Mouse (Mus musculus) frontal cortex, postnatal 14 days (tissue): ENCODE results near the gene Dbn1.

Source experiments
- DNase-seq, 2 experiments: peaks; one replicate each; pipeline ENCODE4 v3.0.0; 2022; ENCODE audit warnings: low spot score in 2 of 2

Dbn1 gene

DNA sequence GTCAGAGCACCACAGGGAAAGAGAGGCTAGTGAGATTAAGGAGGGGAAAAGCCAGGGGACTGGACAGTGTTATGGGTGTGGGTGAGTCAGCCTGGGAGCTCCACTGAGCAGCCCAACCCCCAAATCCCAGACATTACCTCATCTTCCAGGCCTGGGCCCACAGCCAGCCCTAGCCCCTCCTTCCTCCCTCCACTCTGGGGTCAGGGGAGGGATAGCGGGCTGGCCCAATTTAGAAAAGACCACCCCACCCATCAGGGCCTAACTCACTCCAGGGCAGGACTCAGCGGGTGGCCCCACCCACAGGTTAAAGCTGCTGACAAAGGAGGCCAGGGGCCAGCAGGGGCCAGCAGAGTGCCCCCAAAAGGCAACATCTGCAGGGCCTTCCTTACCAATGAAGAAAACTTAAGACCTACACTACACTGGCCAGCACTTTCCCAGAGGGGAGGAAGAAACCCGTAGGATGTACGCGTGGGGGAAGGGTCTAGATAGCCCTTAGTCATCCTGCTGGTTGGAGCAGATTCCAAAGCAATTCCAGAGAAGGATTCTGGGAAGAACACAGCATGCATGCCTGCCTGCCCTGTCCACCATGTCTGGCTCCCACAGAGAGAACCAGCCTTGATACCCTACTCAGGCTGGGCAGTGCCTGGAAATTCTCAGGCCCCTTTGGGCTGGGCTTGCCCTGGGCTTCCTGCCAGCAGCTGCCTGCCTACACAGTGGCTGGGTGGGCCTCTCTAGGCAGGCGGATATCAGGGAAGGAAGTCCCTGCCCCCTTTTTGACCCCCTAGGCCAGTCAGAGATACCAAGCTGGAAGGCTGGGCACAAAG is 23.0 kb upstream of the Dbn1 start:
- DNase-seq: no peak

GRCm38 (mm10) chr13:55510332-55510667 is 22.4 kb upstream of the Dbn1 start:
- DNase-seq: no peak

- DNase-seq: no peak
These were observed 20.6 kb upstream of the Dbn1 start for GRCm38 (mm10) chr13:55508531-55508930.

- no peak for DNase-seq
These were observed 20.0 kb upstream of the Dbn1 start for GRCm38 (mm10) chr13:55507877-55508276.

DNA sequence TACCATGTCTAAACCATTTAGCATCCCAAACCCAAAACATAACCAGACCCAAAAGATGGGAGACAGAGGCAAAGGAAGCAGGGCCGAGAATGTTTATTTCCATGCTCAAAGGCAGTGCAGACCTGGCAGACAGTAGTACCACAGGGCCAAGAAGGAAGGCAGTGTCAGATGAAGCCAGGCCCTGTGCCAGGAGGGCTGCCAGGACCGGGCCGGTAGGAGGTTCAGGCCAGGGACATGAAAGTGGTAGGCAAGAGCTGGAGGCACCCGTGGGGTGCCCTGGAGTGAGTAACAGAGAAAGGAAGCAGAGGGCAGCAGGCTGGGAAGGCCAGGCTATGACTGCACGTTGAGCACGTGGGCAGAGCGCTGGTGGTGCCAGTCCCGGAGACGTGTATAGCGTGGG is 18.8 kb upstream of the Dbn1 start:
- no peak for DNase-seq

GRCm38 (mm10) chr13:55505810-55506209 is 17.9 kb upstream of the Dbn1 start:
- DNase-seq: no peak

DNA sequence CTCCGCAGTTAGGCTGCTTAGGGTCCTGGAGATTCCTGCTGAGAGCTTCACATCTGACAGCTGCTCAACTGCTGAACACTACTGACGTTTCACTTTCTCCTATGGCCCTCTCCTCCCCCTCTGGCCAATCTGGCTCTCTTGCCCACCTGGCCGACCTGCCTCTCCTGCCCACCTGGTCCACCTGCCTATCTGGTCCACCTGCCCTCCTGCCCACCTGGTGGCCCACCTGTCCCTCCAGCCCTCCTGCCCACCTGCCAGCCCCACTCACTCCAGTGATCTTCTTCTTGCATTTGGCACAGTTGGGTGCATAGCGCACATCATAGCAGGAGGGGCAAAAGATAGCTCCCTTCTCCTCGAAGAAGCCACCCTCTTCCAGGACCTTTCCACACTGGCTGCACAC is 16.5 kb upstream of the Dbn1 start:
- no peak for DNase-seq

DNA sequence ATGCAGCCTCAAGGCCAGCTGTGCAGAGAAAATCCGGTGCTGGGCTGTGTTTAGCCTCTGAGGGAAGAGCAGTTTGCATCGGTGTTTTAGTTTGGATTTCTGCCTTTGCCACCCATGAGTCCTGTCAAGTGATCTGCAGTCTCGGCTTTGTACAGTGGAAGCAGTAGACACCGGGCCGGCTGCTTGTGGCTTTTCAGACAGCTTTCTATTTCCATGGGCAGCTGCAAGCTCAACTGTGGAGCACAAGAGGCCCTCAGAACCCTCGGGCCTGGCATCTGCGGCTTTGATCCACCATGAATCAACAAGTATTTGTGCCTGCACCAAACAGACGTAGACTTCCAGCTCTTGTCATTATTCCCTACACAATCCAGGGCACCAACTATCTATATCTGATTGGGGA is 14.5 kb upstream of the Dbn1 start:
- no peak for DNase-seq

GRCm38 (mm10) chr13:55500575-55500974 is 12.7 kb upstream of the Dbn1 start:
- no peak for DNase-seq

- DNase-seq: no peak
These were observed 11.0 kb upstream of the Dbn1 start for GRCm38 (mm10) chr13:55498906-55499305.

DNA sequence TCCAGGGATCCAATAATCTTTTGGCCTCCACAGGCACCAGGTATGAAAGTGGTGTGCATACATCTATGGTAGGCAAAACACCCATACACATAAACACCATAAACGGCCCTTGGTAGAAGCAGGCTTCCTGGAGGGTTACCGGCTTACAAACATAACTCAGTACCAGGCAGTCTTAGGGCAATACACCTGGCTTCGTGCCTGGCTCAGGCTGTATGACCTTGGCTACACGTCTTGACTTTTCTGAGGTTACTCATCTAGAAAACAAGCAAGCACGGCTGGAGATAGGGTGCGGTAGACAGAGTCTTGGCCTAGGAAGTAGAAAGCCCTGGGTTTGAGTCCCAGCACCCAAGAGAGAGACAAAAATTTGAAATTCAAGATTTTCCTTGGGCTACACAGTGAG is 8.8 kb upstream of the Dbn1 start:
- no peak for DNase-seq

DNA sequence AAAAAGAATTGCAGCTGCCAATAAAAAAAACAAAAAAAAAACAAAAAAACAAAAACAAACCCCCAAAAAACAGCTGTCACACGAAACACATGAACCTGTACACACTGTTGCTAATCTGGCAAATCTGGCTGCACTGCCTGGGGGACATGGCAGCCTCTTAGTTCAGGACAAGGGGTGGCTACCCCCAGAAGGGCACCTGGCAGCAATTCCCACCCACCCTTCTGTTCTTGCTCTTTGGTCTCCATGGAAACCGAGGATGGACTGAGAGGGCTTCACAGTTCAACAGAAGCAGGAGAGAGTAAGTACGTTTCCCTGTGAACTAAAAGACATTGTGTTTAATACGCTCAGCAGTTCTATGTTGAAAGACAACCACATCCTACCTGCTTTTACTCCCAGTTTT is 7.8 kb upstream of the Dbn1 start:
- DNase-seq: no peak

DNA sequence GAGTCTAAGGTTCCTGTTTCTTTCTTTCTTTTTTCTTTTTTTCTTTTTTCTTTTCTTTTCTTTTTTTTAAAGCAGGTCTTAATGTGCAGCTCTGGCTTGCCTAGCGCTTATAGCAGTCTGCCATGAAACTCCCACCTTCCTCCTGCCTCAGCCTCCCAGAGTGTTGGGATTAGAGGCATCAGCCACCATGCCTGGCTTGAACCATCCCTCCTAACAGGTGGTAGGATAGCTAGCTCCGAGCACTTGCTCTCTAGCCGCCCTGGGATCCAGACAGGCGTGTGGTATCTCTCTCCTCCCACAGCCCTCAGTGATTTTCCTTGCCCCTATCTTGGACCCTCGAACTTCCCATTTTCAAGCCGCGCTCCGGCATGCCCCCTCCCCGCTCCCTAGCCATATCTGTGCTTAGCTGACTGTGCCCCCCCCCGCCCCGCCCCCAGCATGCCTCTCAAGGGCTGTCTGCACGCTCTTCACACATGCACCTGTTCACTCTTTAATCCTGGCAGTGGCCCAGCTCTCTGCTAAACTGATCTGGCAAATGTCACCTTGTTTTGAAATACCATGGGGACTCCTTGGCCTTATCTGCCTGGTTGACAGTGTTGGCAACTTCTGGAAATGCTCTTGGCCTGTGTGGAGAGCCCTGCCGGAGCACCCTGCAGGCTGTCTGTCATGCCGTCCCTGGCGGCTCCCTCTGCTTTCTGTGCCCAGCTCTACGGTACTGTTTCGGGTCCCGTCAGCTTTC is 7.1 kb upstream of the Dbn1 start:
- DNase-seq: no peak

DNA sequence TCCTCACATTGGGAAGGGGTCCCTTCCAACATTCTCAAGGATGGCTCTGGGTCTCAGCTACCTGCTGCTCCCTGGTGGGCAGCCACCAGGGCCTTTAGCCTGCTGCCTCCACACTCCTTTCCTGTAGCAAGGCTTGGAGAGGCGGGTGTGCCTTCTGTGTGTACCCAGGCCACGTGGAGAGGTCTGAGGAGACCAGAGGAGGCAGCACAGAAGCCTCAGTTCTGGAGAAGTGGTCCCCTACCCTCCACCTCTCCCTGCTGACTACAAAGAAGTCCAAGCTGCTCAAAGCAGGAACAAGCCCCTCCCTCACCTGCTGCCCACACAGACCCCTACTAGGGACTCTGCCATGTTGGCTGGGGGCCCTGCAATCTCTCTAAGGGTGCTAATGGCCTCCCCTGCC is 6.3 kb upstream of the Dbn1 start:
- no peak for DNase-seq

DNA sequence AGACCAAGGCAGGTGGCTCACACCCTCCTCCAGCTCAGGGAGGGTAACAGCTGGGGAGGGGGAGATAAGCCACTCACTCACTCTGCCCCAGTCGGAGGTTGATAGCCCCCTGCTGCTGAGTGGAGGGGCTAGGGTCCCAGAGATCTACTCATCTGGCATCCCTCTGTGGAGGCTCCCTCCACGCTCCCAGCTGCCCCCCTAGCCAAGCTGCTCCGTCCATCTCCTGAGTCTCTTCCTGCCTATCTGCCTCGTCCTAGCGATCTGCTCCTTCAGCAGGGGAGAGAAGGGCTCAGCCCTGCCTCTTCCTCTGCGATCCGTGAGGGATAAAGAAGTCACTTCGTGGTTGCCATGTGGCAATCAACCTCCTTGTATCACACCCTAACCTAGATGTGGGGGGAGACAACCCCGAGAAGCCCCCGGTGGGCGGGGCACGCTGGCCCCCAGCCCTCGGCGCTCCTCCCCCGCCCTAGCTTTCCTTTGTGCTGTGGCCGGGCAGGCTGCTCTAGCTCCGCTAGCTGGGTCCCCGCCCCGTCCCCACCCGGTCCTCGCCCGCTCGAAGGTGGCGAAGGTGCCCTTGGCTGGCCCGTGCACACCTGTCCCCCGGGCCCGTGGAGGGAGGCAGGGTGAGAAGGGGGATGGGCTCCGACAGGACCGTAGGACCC is 864 bp downstream of the Dbn1 start:
- no peak for DNase-seq

- DNase-seq: no peak
These were observed 1.7 kb downstream of the Dbn1 start for GRCm38 (mm10) chr13:55486029-55486794.

- DNase-seq: no peak
These were observed 3.3 kb downstream of the Dbn1 start for GRCm38 (mm10) chr13:55484520-55485088.

DNA sequence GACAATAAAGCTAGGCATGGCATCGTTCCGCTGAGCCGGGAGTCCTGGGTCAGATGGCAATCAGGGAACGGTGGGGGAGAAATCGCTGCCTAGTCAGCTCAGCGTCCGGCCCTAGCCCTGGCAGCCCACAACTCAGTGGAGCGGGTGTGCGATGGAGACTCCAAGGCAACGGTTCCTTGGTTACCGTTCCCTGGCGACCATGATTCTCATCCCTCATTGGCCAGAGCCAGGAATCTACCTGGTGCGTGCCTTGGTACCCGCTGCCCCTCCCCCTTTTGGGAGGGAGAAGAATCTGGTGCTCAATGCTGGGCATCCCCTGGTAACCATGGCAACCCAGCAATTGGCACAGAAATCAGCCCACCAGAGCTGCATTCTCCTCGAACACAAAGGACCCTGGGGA is 4.3 kb downstream of the Dbn1 start:
- DNase-seq: peak; percentile 90 to 94

DNA sequence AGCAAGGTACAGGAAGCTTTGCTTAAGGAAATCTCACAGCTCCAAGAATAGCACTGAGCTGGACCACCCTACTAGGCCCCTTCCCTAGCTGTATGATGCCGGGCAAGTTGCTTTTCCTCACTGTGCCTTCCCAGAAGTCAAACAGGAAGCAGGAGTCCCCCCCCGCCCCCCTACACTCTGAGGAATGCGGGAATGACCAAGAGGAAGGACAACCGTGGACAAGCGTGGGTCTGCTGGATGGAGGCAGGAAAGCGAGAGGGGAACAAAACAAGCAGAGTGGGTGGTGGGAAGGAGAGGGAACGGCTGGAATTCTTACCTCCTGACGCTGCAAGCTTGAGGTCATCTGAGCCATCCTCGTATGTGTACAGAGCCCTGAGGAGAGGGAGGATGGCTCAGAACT is 4.8 kb downstream of the Dbn1 start:
- DNase-seq: no peak

DNA sequence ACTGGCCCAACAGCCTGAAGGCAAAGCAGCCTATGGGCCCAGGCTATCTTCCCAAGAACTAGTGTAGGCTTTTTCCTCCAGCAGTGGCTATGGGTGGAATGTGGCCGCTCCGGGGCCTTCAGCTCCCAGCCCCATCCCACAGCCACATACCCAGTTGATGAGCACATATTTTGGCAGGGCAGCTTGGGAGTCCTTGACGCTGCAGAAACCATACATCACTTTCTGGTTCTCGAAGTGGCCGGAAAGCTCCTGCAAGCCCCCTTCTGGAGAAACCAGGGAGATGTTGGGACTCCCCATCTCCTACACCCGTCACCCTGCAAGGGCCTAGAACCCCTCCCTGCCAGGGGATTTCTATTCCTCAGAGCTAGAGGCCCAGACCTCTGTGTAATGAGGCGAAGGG is 5.4 kb downstream of the Dbn1 start:
- DNase-seq: no peak

DNA sequence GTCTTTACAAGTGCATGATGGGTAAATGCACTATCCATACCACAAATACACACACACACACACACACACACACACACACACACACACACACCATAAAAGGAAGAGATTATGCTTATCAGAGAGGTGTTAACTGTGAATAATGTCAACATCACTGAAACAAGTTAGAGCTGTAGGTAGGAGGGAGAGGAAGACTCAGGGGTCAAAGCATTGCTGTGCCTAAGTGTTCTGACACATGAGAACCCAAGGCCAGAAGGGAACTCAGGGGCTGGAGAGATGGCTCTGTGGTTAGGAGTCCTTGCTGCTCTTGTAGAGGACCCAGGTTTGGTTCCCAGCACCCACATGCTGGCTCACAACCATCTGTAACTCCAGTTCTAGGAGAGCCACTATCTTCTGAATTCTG is 8.0 kb downstream of the Dbn1 start:
- no peak for DNase-seq

DNA sequence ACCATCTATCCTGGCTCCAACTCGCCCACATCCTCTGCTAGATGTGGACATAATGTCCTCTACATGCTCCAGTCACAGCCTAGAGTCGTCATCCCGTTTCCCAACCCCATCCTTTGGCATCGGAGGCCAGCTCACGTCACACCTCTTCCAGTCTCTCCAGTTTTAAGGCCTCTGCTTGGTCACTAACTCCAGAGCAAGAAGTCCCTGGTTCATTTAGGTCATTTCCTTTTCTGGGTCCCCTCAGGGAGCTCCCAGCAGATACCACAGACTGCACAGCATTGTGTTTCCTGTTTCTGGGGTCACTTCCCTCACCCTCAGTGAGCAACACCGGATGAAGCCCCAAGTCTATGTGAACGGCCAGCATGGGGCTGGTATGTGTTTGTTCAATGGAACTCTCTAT is 8.9 kb downstream of the Dbn1 start:
- no peak for DNase-seq
